Mouse (Mus musculus): Measurements from ENCODE around the gene Sarm1. TPM values are rescaled to one million over a fixed set of nuclear protein-coding genes. Genes with fewer than 3 reads are reported as not detected.

Gene Sarm1
- polyA plus RNA-seq, 1 experiment from 2014 or later, result 0.89 TPM

DNA sequence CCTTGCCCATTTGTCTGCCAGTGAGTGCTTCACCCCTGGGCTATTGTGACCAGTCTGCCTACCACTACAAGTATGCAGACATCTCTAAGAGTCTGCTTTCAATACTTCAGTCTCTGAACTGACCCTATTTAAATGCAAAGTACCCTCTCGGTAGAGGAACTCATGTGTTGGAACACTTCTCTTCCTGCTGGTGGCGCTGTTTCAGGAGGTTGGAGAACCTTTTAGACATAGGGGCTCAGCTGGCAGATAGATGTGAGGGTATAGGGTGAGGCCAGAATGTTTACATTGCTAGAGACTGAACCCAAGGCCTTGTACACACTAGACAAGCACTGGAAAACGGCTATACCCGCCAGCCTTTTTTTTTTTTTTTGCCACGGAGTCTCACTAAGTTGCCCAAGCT is 69.2 kb downstream of the Sarm1 start:
- Histone ChIP-seq H3K4me2 (replicated peaks; ENCODE audit: low read depth) (no peak overlapping the region), H3K36me3 (ENCODE audit: control insufficient read depth, insufficient read depth, low read length) (no peaks in the 10 kb centered on the region), H3K9ac (ENCODE audit: low read length) (no peak overlapping the region), H3K27me3 (ENCODE audit: control insufficient read depth, insufficient read depth, low read length) (no peaks in the 10 kb centered on the region), H3K9me3 (ENCODE audit: control insufficient read depth, low read length) (no peaks in the 10 kb centered on the region), H3K27ac (replicated peaks) (no peak overlapping the region), H3K4me3 (ENCODE audit: low read depth, low read length) (no peak overlapping the region), H3K4me1 (replicated peaks; ENCODE audit: control insufficient read depth, insufficient read depth) (no peaks in the 10 kb centered on the region)
- DNase-seq (ENCODE audit: low spot score) (no peak), ATAC-seq (ENCODE audit: low FRiP score, low TSS enrichment) (no peak)
- TF ChIP-seq EP300 (optimal IDR thresholded peaks at IDR 0.05), result no peak
- TF ChIP-seq CTCF (IDR thresholded peaks at IDR 0.05; ENCODE audit: low read depth), result 0 out of 2 replicates have a peak, but pooled peaks have one; percentile 5
- WGBS, result 71% methylated on average over 5 of the region's 5 CpGs

DNA sequence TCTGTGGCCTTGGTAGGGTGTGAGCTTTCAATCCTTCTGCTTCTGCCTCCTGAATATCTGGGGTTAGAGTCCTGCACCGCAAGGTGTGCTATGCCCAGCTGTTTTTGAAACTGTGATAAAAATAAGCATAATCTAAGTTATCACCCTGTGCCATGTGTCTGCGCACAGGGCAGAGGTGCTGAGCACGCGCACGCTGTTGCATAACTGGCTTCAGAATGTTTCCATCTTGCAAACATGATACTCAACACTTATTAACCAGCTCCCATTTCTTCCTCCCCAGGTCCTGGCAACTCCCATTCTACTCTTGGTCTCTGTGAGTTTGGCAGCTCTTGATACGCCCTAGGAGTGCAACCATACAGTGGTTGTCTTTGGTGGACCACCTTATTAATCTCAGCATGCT is 69.9 kb downstream of the Sarm1 start:
- 80% methylated on average over 6 of the region's 6 CpGs for WGBS
- Histone ChIP-seq H3K27ac (replicated peaks) (no peak overlapping the region), H3K36me3 (ENCODE audit: control insufficient read depth, insufficient read depth, low read length) (no peaks in the 10 kb centered on the region), H3K4me3 (ENCODE audit: low read depth, low read length) (no peak overlapping the region), H3K27me3 (ENCODE audit: control insufficient read depth, insufficient read depth, low read length) (no peaks in the 10 kb centered on the region), H3K9ac (ENCODE audit: low read length) (no peak overlapping the region), H3K4me2 (replicated peaks; ENCODE audit: low read depth) (no peak overlapping the region), H3K4me1 (replicated peaks; ENCODE audit: control insufficient read depth, insufficient read depth) (no peaks in the 10 kb centered on the region), H3K9me3 (ENCODE audit: control insufficient read depth, low read length) (no peaks in the 10 kb centered on the region)
- no peak for DNase-seq (ENCODE audit: low spot score)
- no peak for ATAC-seq (ENCODE audit: low FRiP score, low TSS enrichment)
- TF ChIP-seq CTCF (IDR thresholded peaks at IDR 0.05; ENCODE audit: low read depth), result no peak

DNA sequence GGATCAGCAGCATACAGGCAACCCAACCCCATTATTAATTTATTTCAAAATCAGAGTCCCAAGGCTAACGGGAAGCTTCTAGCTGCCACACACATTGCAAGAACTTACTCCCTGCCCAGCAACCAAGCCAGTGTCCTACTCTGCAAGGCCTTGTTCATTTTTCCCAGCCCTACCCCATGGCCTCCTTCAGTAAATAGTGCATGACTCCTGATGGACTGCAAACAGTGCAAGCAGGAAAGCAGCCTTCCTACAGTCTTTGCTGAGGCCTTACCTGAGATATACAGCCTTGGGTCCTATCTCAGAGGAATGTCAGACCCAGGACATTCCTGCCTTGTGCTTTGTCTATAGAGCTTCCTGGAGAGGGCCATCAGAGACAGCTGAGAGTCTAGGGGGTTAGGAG is 72.0 kb downstream of the Sarm1 start:
- Histone ChIP-seq H3K9ac (ENCODE audit: low read length) (no peak overlapping the region), H3K27ac (replicated peaks) (no peak overlapping the region), H3K4me3 (ENCODE audit: low read depth, low read length) (no peak overlapping the region), H3K9me3 (ENCODE audit: control insufficient read depth, low read length) (no peaks in the 10 kb centered on the region), H3K4me2 (replicated peaks; ENCODE audit: low read depth) (no peak overlapping the region), H3K27me3 (ENCODE audit: control insufficient read depth, insufficient read depth, low read length) (no peaks in the 10 kb centered on the region), H3K4me1 (replicated peaks; ENCODE audit: control insufficient read depth, insufficient read depth) (no peaks in the 10 kb centered on the region), H3K36me3 (ENCODE audit: control insufficient read depth, insufficient read depth, low read length) (no peaks in the 10 kb centered on the region)
- WGBS, result 44% methylated on average over 1 of the region's 1 CpGs
- TF ChIP-seq EP300 (optimal IDR thresholded peaks at IDR 0.05) (no peak), CTCF (IDR thresholded peaks at IDR 0.05; ENCODE audit: low read depth) (no peak)
- DNase-seq (ENCODE audit: low spot score), result peak; percentile 59
- peak; percentile 75 for ATAC-seq (ENCODE audit: low FRiP score, low TSS enrichment)

DNA sequence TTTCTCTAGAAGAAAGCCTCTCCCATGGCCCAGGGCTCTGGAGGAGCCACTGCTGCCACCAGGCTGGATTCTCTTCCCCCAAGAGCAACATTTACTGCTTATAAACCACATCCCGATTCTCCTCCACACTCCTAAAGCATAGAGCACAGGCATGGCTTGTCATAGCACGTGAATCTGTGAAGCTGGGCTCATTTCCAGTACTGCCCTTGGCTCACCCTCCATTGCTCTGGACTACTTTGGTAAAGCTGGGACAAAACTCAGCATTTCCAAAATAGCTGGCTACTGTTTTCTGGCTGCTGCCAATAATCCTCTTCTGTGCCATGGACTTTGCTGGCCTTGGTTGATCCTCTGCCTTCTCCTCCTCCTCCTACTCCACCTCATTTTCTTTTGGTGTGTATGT is 73.2 kb downstream of the Sarm1 start:
- Histone ChIP-seq H3K4me3 (ENCODE audit: low read depth, low read length) (no peak overlapping the region), H3K9ac (ENCODE audit: low read length) (no peak overlapping the region), H3K4me1 (replicated peaks; ENCODE audit: control insufficient read depth, insufficient read depth) (no peaks in the 10 kb centered on the region), H3K9me3 (ENCODE audit: control insufficient read depth, low read length) (no peaks in the 10 kb centered on the region), H3K36me3 (ENCODE audit: control insufficient read depth, insufficient read depth, low read length) (no peaks in the 10 kb centered on the region), H3K4me2 (replicated peaks; ENCODE audit: low read depth) (no peak overlapping the region), H3K27me3 (ENCODE audit: control insufficient read depth, insufficient read depth, low read length) (no peaks in the 10 kb centered on the region), H3K27ac (replicated peaks) (no peak overlapping the region)
- whole genome bisulfite sequencing, result 43% methylated on average over 2 of the region's 2 CpGs
- no peak for DNase-seq (ENCODE audit: low spot score)
- no peak for TF ChIP-seq EP300 (optimal IDR thresholded peaks at IDR 0.05)
- no peak for TF ChIP-seq CTCF (IDR thresholded peaks at IDR 0.05; ENCODE audit: low read depth)
- ATAC-seq (ENCODE audit: low FRiP score, low TSS enrichment), result no peak

Other genes starting within 250 kb of the Sarm1 start
- gene 2610507B11Rik, start 236.0 kb downstream of the Sarm1 start, polyA plus RNA-seq (2015; fragmentation: Nextera tagmentation; extraction: Ambion mirVana), result 54.4 and 74.9 TPM in 2 replicates
- not detected in 2 replicates for gene BC030499, start 206.9 kb downstream of the Sarm1 start, polyA plus RNA-seq (2015; fragmentation: Nextera tagmentation; extraction: Ambion mirVana)
- 4.4 and 5.7 TPM in 2 replicates for gene Spag5, start 196.2 kb downstream of the Sarm1 start, polyA plus RNA-seq (2015; fragmentation: Nextera tagmentation; extraction: Ambion mirVana)
- 15.0 and 17.1 TPM in 2 replicates for gene Aldoc, start 174.8 kb downstream of the Sarm1 start, polyA plus RNA-seq (2015; fragmentation: Nextera tagmentation; extraction: Ambion mirVana)
- gene Pigs, start 169.3 kb downstream of the Sarm1 start, polyA plus RNA-seq (2015; fragmentation: Nextera tagmentation; extraction: Ambion mirVana), result 36.2 and 38.7 TPM in 2 replicates
- 26.5 and 27.9 TPM in 2 replicates for gene Unc119, start 154.3 kb downstream of the Sarm1 start, polyA plus RNA-seq (2015; fragmentation: Nextera tagmentation; extraction: Ambion mirVana)
- gene Foxn1, start 111.2 kb downstream of the Sarm1 start, polyA plus RNA-seq (2015; fragmentation: Nextera tagmentation; extraction: Ambion mirVana), result 1.9 and 2.6 TPM in 2 replicates
- gene Slc13a2, start 75.5 kb downstream of the Sarm1 start, polyA plus RNA-seq (2015; fragmentation: Nextera tagmentation; extraction: Ambion mirVana), result 0.23 and 0.39 TPM in 2 replicates
- 16.4 and 16.9 TPM in 2 replicates for gene Slc46a1, start 32.1 kb downstream of the Sarm1 start, polyA plus RNA-seq (2015; fragmentation: Nextera tagmentation; extraction: Ambion mirVana)
- gene Vtn, start 1.3 kb upstream of the Sarm1 start, polyA plus RNA-seq (2015; fragmentation: Nextera tagmentation; extraction: Ambion mirVana), result 3.6 and 6.0 TPM in 2 replicates
- 0.10 TPM in 1 of 2 replicates, not detected in the other for gene Sebox, start 5.7 kb upstream of the Sarm1 start, polyA plus RNA-seq (2015; fragmentation: Nextera tagmentation; extraction: Ambion mirVana)
- gene Tmem199, start 14.4 kb upstream of the Sarm1 start, polyA plus RNA-seq (2015; fragmentation: Nextera tagmentation; extraction: Ambion mirVana), result 28.4 and 32.1 TPM in 2 replicates
- 91.1 and 95.9 TPM in 2 replicates for gene Poldip2, start 14.4 kb upstream of the Sarm1 start, polyA plus RNA-seq (2015; fragmentation: Nextera tagmentation; extraction: Ambion mirVana)
- gene Tnfaip1, start 38.6 kb upstream of the Sarm1 start, polyA plus RNA-seq (2015; fragmentation: Nextera tagmentation; extraction: Ambion mirVana), result 47.5 and 47.7 TPM in 2 replicates
- 163 and 168 TPM in 2 replicates for gene Ift20, start 38.6 kb upstream of the Sarm1 start, polyA plus RNA-seq (2015; fragmentation: Nextera tagmentation; extraction: Ambion mirVana)
- 63.2 and 68.2 TPM in 2 replicates for gene Tmem97, start 53.0 kb upstream of the Sarm1 start, polyA plus RNA-seq (2015; fragmentation: Nextera tagmentation; extraction: Ambion mirVana)
- gene Nlk, start 199.6 kb upstream of the Sarm1 start, polyA plus RNA-seq (2015; fragmentation: Nextera tagmentation; extraction: Ambion mirVana), result 9.5 and 9.9 TPM in 2 replicates